Mouse (Mus musculus) megakaryocyte, embryonic 14.5 days (primary cell): ENCODE measurements around the gene Tmed2.

Source experiments
- FLI1 ChIP-seq: IDR thresholded peaks from 2 replicates; pipeline ENCODE4 v1.6.1; 2012; ENCODE audit warnings: low read length, inconsistent platforms, mixed read lengths
- GATA1 ChIP-seq: IDR thresholded peaks from 3 replicates; pipeline ENCODE4 v1.6.1; 2012; ENCODE audit warnings: mixed read lengths, low read length, inconsistent platforms, borderline replicate concordance

DNA sequence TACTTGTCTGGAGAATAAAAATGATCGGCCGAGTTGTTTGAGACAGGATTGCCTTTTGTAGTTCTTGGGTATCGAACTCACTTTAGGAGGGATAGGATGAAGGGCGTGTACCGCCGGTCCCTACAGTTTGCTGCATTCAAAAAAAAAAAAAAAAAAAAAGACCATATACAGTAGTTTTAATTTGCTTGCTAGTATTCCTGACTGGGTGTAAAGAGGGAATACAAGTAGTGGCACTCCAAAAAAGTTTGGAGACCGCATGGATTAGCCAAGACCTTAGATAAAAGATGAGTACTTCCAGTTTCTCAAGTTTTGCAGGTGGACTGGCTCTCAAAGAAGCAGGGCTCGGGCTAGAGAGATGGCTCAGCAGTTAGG lies 1.1 kb downstream of the Tmed2 start:
- TF ChIP-seq GATA1 (no peak), FLI1 (no peak)
